Mouse (Mus musculus): ENCODE measurements around the gene Rapgef2.

Rapgef2 gene

GRCm38 (mm10) chr3:79022690-79023089, 263.6 kb downstream of the Rapgef2 start:
- 72% methylated on average over 4 of the region's 4 CpGs for WGBS

- WGBS, result 70% methylated on average over 4 of the region's 4 CpGs
Measured at GRCm38 (mm10) chr3:79017440-79017839, 268.9 kb downstream of the Rapgef2 start.

- WGBS, result 83% methylated on average over 9 of the region's 9 CpGs
Measured at GRCm38 (mm10) chr3:79016830-79017229, 269.5 kb downstream of the Rapgef2 start.

GRCm38 (mm10) chr3:79015621-79016474, 270.5 kb downstream of the Rapgef2 start:
- WGBS, result 52% methylated on average over 9 of the region's 9 CpGs

Measured in cerebral cortex, adult 2 months (tissue).